In genomic region chr2:163296999-163297630, GRCm38 (mm10) we compare ENCODE assay signal across 17 mouse cellular contexts.
DNase-seq lines count a peak whose midpoint lies in the region; ATAC-seq lines count a peak whose summit lies in the region.
"Had no signal": no experiment of that assay in that cellular context is flagged by ENCODE, and none has a peak within 500 bp of the region (broad histone marks: within the 10 kb centered on the region; RNA-seq: fewer than 3 reads in every experiment).

No protein-coding gene starts in this region.

- H3K4me3 ChIP-seq in forebrain, embryonic 14.5 days (ENCODE audit: low read depth, low read length), result no peak overlapping the region
- no peak overlapping the region for H3K4me3 ChIP-seq in hindbrain, embryonic 13.5 days
- H3K4me3 ChIP-seq in midbrain, embryonic 14.5 days (replicated peaks; ENCODE audit: low read depth, low read length), result no peak overlapping the region
- H3K4me3 ChIP-seq: embryonic facial prominence, embryonic 10.5 days; erythroblast, embryonic 14.5 days; intestine, embryonic 15.5 days; liver, embryonic 13.5 days; myocyte had no signal

- ATAC-seq in forebrain, embryonic 14.5 days, result peak; percentile 73
- no peak for ATAC-seq in hindbrain, embryonic 13.5 days (ENCODE audit: low FRiP score)
- ATAC-seq in midbrain, embryonic 14.5 days (ENCODE audit: low FRiP score, low TSS enrichment), result peak; percentile 65
- ATAC-seq: intestine, embryonic 15.5 days had no signal

- H3K4me1 ChIP-seq in forebrain, embryonic 14.5 days (ENCODE audit: control insufficient read depth, insufficient read depth, low read length), result peaks cover 40% of the 10 kb centered on the region
- H3K4me1 ChIP-seq in hindbrain, embryonic 13.5 days (replicated peaks), result peaks cover 71% of the 10 kb centered on the region
- H3K4me1 ChIP-seq in midbrain, embryonic 14.5 days (ENCODE audit: control insufficient read depth, insufficient read depth, low read length), result peaks cover 46% of the 10 kb centered on the region
- H3K4me1 ChIP-seq: liver, embryonic 13.5 days had no signal

- 6% methylated on average over 11 of the region's 11 CpGs for WGBS in forebrain, embryonic 14.5 days
- 16% methylated on average over 11 of the region's 11 CpGs for WGBS in hindbrain, embryonic 13.5 days
- WGBS in midbrain, embryonic 14.5 days, result 9% methylated on average over 11 of the region's 11 CpGs

- H3K27ac ChIP-seq in forebrain, embryonic 14.5 days (ENCODE audit: low read depth, low read length), result 0 out of 2 replicates have a peak overlapping the region, but pooled peaks have one; percentile 34
- peak overlapping the region; percentile 66 for H3K27ac ChIP-seq in hindbrain, embryonic 13.5 days
- peak overlapping the region; percentile 64; the same call in 1 of the 2 replicates for H3K27ac ChIP-seq in midbrain, embryonic 14.5 days (replicated peaks; ENCODE audit: low read depth, low read length)
- H3K27ac ChIP-seq: embryonic facial prominence, embryonic 10.5 days; intestine, embryonic 15.5 days; kidney, postnatal 0 days; liver, embryonic 13.5 days had no signal

- H3K36me3 ChIP-seq in forebrain, embryonic 14.5 days (ENCODE audit: control insufficient read depth, insufficient read depth, low read length), result no peaks in the 10 kb centered on the region
- no peaks in the 10 kb centered on the region for H3K36me3 ChIP-seq in hindbrain, embryonic 13.5 days
- H3K36me3 ChIP-seq in midbrain, embryonic 14.5 days (ENCODE audit: control insufficient read depth, insufficient read depth, low read length), result no peaks in the 10 kb centered on the region
- H3K36me3 ChIP-seq: embryonic facial prominence, embryonic 10.5 days; intestine, embryonic 15.5 days; liver, embryonic 13.5 days had no signal

- H3K27me3 ChIP-seq in forebrain, embryonic 14.5 days (replicated peaks; ENCODE audit: control insufficient read depth, insufficient read depth, low read length), result no peaks in the 10 kb centered on the region; the same call in none of the 2 replicates
- H3K27me3 ChIP-seq in hindbrain, embryonic 13.5 days, result peaks cover 70% of the 10 kb centered on the region
- H3K27me3 ChIP-seq in midbrain, embryonic 14.5 days (ENCODE audit: control insufficient read depth, insufficient read depth, low read length), result no peaks in the 10 kb centered on the region
- H3K27me3 ChIP-seq: intestine, embryonic 15.5 days; liver, embryonic 13.5 days had no signal

- no peak overlapping the region for H3K9ac ChIP-seq in forebrain, embryonic 14.5 days (ENCODE audit: low read length)
- H3K9ac ChIP-seq in hindbrain, embryonic 13.5 days, result no peak overlapping the region
- no peak overlapping the region for H3K9ac ChIP-seq in midbrain, embryonic 14.5 days (replicated peaks; ENCODE audit: low read length)
- H3K9ac ChIP-seq: intestine, embryonic 15.5 days; liver, embryonic 13.5 days had no signal

- peak; percentile 86 for DNase-seq in forebrain, embryonic 14.5 days (ENCODE audit: low spot score)
- peak; percentile 79 for DNase-seq in midbrain, embryonic 14.5 days
- peak; percentile 39 for DNase-seq in retina, postnatal 1 day
- no peak for DNase-seq in adrenal gland, postnatal 10 days
- DNase-seq in ovary, postnatal 10 days (ENCODE audit: low spot score), result no peak
- no peak for DNase-seq in heart, postnatal 36 days
- DNase-seq: cerebellum, postnatal 36 days; heart, adult 18-20 months; heart, postnatal 10 days; liver, embryonic 13.5 days; thymus, adult 2 months had no signal

- intact Hi-C loops in heart, postnatal 36 days (cut with DNase I), result no loop called here

- H3K9me3 ChIP-seq in forebrain, embryonic 14.5 days (replicated peaks; ENCODE audit: control insufficient read depth, low read length), result no peaks in the 10 kb centered on the region
- H3K9me3 ChIP-seq in hindbrain, embryonic 13.5 days, result no peaks in the 10 kb centered on the region
- H3K9me3 ChIP-seq in midbrain, embryonic 14.5 days (ENCODE audit: control insufficient read depth, low read length), result no peaks in the 10 kb centered on the region
- H3K9me3 ChIP-seq: embryonic facial prominence, embryonic 10.5 days; intestine, embryonic 15.5 days; liver, embryonic 13.5 days had no signal

- H3K4me2 ChIP-seq in forebrain, embryonic 14.5 days (ENCODE audit: low read length), result peak overlapping the region; percentile 32
- H3K4me2 ChIP-seq in hindbrain, embryonic 13.5 days, result peak overlapping the region; percentile 31
- H3K4me2 ChIP-seq in midbrain, embryonic 14.5 days (ENCODE audit: low read length), result peak overlapping the region; percentile 5
- H3K4me2 ChIP-seq: intestine, embryonic 15.5 days; liver, embryonic 13.5 days had no signal

Comparison
In these comparisons a context has a peak if more than half of its experiments do, and no peak if none do; other contexts are left out.
1. DNase-seq: peak in forebrain, embryonic 14.5 days (single experiment), midbrain, embryonic 14.5 days (single experiment) and retina, postnatal 1 day (single experiment); none in adrenal gland, postnatal 10 days (single experiment), ovary, postnatal 10 days (single experiment) and heart, postnatal 36 days (0 of 2).
2. Peak in every context shown above with its lines, with median percentiles within 50 percentile points of each other: H3K27ac ChIP-seq and H3K4me2 ChIP-seq.